Mouse (Mus musculus) sigmoid colon, adult 10 weeks (tissue): Measurements from ENCODE around the gene Txnrd2. TPM values are rescaled to one million over a fixed set of nuclear protein-coding genes. Genes with fewer than 3 reads are reported as not detected.

Experiments used
- polyA plus RNA-seq: library from polyadenylated mRNA; stranded (reverse); fragments of 350-450 nt; fragmentation: Illumina TruSeq; extraction: RNeasy Lipid Tissue Mini Kit (QIAGEN cat#74804); gene quantifications from one replicate; pipeline ENCODE4 v1.2.3, GENCODE M21; 2014; ENCODE audit warnings: low read depth, low replicate concordance

Txnrd2 gene
- polyA plus RNA-seq: 0.88 TPM

DNA sequence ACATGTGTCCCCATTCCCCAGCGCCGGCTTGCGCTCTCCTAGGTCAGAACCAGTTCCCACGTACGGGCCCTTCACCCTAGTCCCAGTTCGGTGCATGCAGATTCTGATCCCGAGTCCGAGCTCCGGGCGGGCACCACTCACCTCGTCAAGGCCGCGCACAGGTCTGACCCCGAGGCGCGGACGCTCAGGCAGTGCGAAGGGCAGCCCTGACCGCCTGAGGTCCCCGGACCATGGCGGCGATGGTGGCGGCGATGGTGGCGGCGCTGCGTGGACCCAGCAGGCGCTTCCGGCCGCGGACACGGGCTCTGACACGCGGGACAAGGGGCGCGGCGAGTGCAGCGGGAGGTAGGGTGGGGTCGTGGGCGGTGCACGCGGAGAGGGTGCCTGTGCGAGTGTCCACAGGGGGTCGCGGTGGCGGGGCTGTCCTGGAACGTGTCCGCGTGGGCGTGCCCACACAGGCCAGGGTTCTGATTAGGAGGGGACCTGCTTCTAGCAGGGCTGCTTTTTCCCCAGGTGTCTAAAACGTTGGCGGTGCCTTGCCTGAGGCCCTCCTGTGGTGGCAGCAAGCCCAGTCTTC is at the start of gene Txnrd2:
Gene Txnrd2, plus strand, starts transcription at position 170 of the 577 bp plus-strand sequence.

GRCm38 (mm10) chr16:18426802-18427280 is 657 bp downstream of the Txnrd2 start, which contains the start of gene Comt:
TSS of gene Comt (minus strand) at chr16:18426852.

GRCm38 (mm10) chr16:18498558-18498990 is 72.4 kb downstream of the Txnrd2 start, which contains the start of the genes Gnb1l and Rtl10:
TSS of gene Gnb1l (plus strand) at chr16:18498713.
TSS of gene Rtl10 (plus strand) at chr16:18498901.

Other genes with a start within 250 kb of the Txnrd2 start
- gene Ccdc188, start 208.5 kb upstream of the Txnrd2 start, polyA plus RNA-seq: not detected
- gene Zdhhc8, start 191.2 kb upstream of the Txnrd2 start, polyA plus RNA-seq: not detected
- 20.5 TPM for gene Trmt2a, start 177.7 kb upstream of the Txnrd2 start, polyA plus RNA-seq
- gene Ranbp1, start 177.7 kb upstream of the Txnrd2 start, polyA plus RNA-seq: 91.6 TPM
- gene Gm49776, start 168.1 kb upstream of the Txnrd2 start, polyA plus RNA-seq: not detected
- gene Dgcr8, start 137.1 kb upstream of the Txnrd2 start, polyA plus RNA-seq: 32.4 TPM
- 11.3 TPM for gene Tango2, start 78.3 kb upstream of the Txnrd2 start, polyA plus RNA-seq
- gene Arvcf, start 78.2 kb upstream of the Txnrd2 start, polyA plus RNA-seq: 0.28 TPM
- gene Comt, start 468 bp downstream of the Txnrd2 start, polyA plus RNA-seq: 6.7 TPM
- gene Gnb1l, start 72.3 kb downstream of the Txnrd2 start, polyA plus RNA-seq: not detected
- gene Rtl10, start 72.5 kb downstream of the Txnrd2 start, polyA plus RNA-seq: not detected
- gene Tbx1, start 164.3 kb downstream of the Txnrd2 start, polyA plus RNA-seq: 0.35 TPM
- not detected for gene Gp1bb, start 196.0 kb downstream of the Txnrd2 start, polyA plus RNA-seq
- gene Gm49601, start 200.0 kb downstream of the Txnrd2 start, polyA plus RNA-seq: 2.0 TPM
- gene Sept5, start 203.6 kb downstream of the Txnrd2 start, polyA plus RNA-seq: 1.5 TPM